Mouse (Mus musculus): ENCODE measurements at regions not wholly inside any gene's neighbourhood (a gene's known extent, or its start where the extent isn't known, plus 50 kb on each side); places are given as distances from the start of the nearest gene placed in this dataset.
A peak's percentile ranks its signal among the peaks of the same experiment; 100 is the strongest.

DNA sequence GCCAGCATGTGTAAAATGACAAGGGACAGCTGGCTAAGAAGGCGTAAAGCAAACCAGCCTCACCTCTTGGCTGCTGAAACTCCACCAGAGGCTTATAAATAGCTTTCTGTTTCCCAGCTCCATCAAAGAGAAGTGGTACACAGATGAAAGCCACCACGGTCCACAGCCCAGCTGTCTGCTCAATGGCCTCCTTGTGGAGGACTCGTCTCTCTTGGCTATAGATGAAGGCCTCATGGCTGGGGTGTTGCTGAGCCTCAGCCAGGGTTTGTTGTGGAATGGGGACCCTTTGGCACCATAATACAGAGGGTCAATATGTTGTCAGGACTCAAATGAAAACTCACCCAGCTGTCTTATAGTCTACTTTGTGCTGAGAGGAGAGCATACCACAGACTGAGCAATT is 385.1 kb downstream of the Sfmbt2 start:
- Histone ChIP-seq H3K27me3 (peaks cover 10% of the 10 kb centered on the region; the same call in 1 of the 2 replicates), H3K4me2 (replicated peaks) (no peak overlapping the region), H3K27ac (no peak overlapping the region), H3K9ac (replicated peaks) (no peak overlapping the region), H3K36me3 (no peaks in the 10 kb centered on the region), H3K4me3 (replicated peaks) (no peak overlapping the region), H3K9me3 (no peaks in the 10 kb centered on the region), H3K4me1 (replicated peaks) (peaks cover 15% of the 10 kb centered on the region)
- WGBS, result 64% methylated on average over 3 of the region's 3 CpGs
- no peak for ATAC-seq

DNA sequence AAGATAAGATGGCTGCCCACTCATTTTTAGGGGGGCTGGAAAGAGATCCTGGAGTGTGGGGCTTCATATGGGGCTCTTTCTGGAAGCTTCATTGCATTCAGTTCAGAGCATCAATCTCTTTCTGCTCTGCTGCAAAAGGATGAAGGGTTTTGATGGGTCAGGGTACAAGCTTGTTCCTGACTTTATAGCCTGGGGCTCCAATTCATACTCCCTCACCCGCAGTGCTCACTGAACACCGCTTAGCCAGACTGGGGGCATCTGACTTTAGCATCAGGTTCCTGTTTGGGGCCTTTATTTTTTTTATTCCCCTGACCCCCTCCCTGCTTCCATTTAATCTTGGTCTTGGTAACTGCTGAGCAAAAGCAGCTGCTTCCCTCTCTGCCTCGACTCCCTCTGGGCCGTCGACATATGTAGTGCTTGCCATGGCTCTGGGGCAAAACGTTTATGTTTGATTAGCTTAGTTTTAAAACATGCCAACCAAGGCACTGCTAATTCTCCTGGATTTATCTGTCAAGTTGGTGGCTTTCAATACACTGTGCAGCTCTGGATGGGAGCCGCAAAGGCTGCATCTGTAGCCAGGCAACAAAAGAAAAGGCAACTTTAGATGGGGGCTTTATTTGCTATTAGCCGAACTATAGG is 387.0 kb downstream of the Sfmbt2 start:
- Histone ChIP-seq H3K4me1 (replicated peaks) (peaks cover 15% of the 10 kb centered on the region), H3K4me3 (replicated peaks) (no peak overlapping the region), H3K4me2 (replicated peaks) (no peak overlapping the region), H3K9me3 (no peaks in the 10 kb centered on the region), H3K36me3 (no peaks in the 10 kb centered on the region), H3K27ac (no peak overlapping the region), H3K9ac (replicated peaks) (no peak overlapping the region), H3K27me3 (peaks cover 10% of the 10 kb centered on the region; the same call in 1 of the 2 replicates)
- ATAC-seq, result peak; percentile 82
- 25% methylated on average over 8 of the region's 8 CpGs for WGBS

DNA sequence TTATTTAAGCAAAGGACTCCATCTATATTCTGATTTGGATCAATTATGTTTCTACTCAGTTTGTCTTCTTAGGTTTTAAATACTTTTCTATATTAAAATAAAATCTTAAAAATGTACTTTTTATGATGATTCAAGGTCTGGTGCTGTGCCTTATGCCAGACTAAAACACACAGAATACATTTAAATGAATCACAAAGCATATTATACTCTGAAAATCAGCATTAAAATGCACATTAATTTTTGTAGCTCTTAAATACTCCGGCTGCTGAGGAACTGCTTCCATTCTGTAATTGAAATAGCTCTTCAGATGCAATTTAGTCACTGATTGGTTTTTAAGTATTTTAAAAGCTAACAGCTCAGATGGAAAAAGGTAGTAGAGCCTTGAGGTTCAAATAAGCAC is 387.6 kb downstream of the Sfmbt2 start:
- no peaks in the 10 kb centered on the region for H3K9me3 ChIP-seq
- H3K9ac ChIP-seq (replicated peaks), result no peak overlapping the region
- H3K27ac ChIP-seq, result no peak overlapping the region
- no peak overlapping the region for H3K4me3 ChIP-seq (replicated peaks)
- peaks cover 15% of the 10 kb centered on the region for H3K4me1 ChIP-seq (replicated peaks)
- 33% methylated on average over 1 of the region's 1 CpGs for WGBS
- no peak overlapping the region for H3K4me2 ChIP-seq (replicated peaks)
- no peaks in the 10 kb centered on the region for H3K36me3 ChIP-seq
- no peak for ATAC-seq
- H3K27me3 ChIP-seq, result peaks cover 10% of the 10 kb centered on the region; the same call in 1 of the 2 replicates

DNA sequence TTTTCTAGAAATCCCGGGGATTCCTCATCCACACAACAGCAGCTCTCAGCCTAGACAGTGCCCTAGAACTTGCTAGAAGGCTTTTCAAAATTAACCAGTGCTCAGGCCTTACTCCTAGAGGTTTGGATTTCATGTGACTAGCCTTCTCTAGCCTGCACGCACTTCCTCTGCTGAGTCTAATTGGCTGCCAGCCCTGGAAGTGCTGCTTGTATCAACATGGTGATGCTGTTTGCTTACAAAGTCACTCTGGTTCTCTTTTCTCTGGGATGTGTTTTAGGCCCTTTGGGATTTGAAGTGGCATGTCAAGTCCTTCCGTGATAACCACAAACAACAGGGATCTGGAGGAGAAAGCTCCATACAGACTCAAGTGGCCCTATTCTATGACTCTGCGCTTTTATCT is 391.9 kb downstream of the Sfmbt2 start:
- Histone ChIP-seq H3K4me2 (replicated peaks) (no peak overlapping the region), H3K36me3 (no peaks in the 10 kb centered on the region), H3K4me1 (replicated peaks) (peaks cover 9% of the 10 kb centered on the region), H3K9me3 (no peaks in the 10 kb centered on the region), H3K4me3 (replicated peaks) (no peak overlapping the region), H3K9ac (replicated peaks) (no peak overlapping the region), H3K27me3 (0 out of 2 replicates have a peak, but pooled peaks cover 4% of the 10 kb centered on the region), H3K27ac (no peak overlapping the region)
- WGBS, result 83% methylated on average over 4 of the region's 4 CpGs
- no peak for ATAC-seq

DNA sequence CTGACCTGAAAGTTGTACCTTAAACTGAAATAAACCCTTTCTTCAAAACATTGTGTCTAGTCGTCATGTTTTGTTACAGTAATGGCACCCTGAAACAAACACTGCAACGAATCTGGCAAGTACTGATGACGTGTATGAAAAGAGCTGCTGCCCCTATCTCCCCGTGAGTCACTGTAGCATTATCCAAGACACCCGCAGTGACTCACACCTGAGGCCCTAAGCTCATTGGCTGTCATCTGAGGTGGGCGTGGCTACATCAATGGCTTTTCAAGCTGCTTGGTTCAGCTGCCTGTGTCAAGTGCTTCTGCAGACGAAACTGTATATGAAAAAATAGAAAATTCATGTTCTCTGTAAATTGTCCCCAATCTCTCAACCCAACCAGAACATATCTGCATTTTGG is 388.8 kb upstream of the Prkcq start:
- Histone ChIP-seq H3K4me1 (replicated peaks) (peaks cover 9% of the 10 kb centered on the region), H3K27ac (no peak overlapping the region), H3K4me2 (replicated peaks) (no peak overlapping the region), H3K4me3 (replicated peaks) (no peak overlapping the region), H3K36me3 (no peaks in the 10 kb centered on the region), H3K9me3 (no peaks in the 10 kb centered on the region), H3K9ac (replicated peaks) (no peak overlapping the region), H3K27me3 (no peaks in the 10 kb centered on the region)
- 64% methylated on average over 7 of the region's 7 CpGs for WGBS
- ATAC-seq, result no peak

DNA sequence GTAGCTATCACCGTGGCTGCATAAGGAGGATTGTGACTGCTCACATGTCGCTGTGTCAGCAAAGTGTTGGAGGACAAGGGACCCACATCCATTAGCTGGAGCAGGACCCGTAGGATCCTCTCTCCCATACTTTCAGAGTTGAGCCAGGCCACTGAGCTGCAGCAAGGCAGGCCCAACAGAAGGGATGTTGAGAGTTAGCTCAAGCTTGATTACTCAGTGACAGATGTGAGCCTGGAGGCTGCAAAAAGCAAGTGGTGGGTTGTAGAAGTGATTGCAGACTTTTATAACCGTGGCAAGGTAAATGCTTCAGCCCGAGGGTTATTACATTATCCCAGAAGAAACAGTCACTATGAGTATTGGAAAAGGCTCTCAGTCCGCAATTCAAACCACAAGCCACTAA is 388.3 kb upstream of the Prkcq start:
- no peak overlapping the region for H3K27ac ChIP-seq
- no peaks in the 10 kb centered on the region for H3K36me3 ChIP-seq
- H3K4me1 ChIP-seq (replicated peaks), result peaks cover 9% of the 10 kb centered on the region
- H3K9me3 ChIP-seq, result no peaks in the 10 kb centered on the region
- no peaks in the 10 kb centered on the region for H3K27me3 ChIP-seq
- peak; percentile 49; the same call in 1 of the 2 replicates for ATAC-seq
- 76% methylated on average over 6 of the region's 6 CpGs for WGBS
- no peak overlapping the region for H3K4me2 ChIP-seq (replicated peaks)
- H3K4me3 ChIP-seq (replicated peaks), result no peak overlapping the region
- no peak overlapping the region for H3K9ac ChIP-seq (replicated peaks)

DNA sequence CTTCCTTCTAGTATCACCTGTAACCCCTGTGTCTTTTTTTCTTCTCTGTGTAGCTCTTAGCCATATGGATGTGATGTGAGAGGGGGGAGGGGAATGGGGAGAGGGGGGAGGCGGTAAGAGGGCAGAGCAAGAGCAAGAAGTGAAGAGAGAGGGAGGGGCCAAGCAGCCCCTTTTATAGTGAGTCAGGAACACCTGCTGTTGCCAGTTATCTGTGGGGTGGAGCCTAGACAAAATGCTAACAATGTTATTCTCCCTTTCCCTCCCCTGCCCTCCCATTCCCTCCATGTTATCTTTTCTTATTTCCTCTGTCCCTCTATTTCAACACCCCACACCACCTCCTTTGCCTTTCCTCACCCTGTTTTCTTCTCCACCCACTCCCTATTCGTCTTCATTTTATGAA is 387.6 kb upstream of the Prkcq start:
- no peak overlapping the region for H3K9ac ChIP-seq (replicated peaks)
- ATAC-seq, result no peak
- no peak overlapping the region for H3K27ac ChIP-seq

DNA sequence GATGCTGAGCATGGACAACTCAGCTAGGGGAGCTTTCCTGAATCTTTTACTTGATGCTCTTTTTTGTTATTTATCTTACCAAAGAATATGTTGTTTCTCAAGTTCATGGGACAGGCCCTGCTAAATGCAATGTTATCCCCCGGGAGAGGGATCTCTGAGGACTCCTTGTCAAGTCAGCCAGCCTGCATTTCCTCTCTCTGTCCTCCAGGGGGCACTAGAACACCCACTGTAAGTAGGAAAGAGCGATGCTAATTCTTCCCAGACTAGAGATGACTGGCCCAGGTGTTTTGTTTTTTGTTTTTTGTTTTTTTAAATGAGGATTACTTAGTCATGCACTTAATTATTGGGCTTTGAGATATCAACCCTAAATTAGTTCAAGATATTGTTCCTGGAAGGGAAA is 386.8 kb upstream of the Prkcq start:
- Histone ChIP-seq H3K4me3 (replicated peaks) (no peak overlapping the region), H3K36me3 (no peaks in the 10 kb centered on the region), H3K27me3 (no peaks in the 10 kb centered on the region), H3K4me1 (replicated peaks) (peaks cover 9% of the 10 kb centered on the region), H3K27ac (no peak overlapping the region), H3K4me2 (replicated peaks) (no peak overlapping the region), H3K9ac (replicated peaks) (no peak overlapping the region), H3K9me3 (no peaks in the 10 kb centered on the region)
- 14% methylated on average over 2 of the region's 2 CpGs for WGBS
- ATAC-seq, result no peak; the same call in 1 of the 2 replicates

More for the DNA sequence above, 387.6 kb upstream of the Prkcq start:
- WGBS, result 44% methylated on average over 2 of the region's 2 CpGs
- Histone ChIP-seq H3K4me3 (replicated peaks) (no peak overlapping the region), H3K27me3 (no peaks in the 10 kb centered on the region), H3K36me3 (no peaks in the 10 kb centered on the region), H3K4me1 (replicated peaks) (peaks cover 9% of the 10 kb centered on the region), H3K4me2 (replicated peaks) (no peak overlapping the region), H3K9me3 (no peaks in the 10 kb centered on the region)

DNA sequence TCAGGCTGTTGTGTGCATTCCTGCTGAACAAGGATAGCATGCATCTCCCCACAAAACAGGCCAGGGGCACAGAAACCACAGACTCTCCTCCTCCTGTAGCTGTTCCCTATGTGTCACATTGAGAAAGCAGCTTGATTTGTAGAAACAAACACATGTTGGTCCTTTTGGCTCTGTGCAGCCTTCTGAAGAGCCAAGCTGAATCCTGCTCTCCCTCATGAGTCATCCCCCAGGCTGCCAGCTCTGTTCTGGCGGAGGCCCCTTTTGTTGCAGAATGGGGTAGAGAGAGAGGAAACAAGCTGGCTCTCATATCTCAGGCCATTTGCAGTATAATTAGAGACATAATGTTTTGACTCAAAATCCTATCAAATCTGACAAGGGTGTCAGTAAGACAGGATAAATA is 383.4 kb upstream of the Prkcq start:
- Histone ChIP-seq H3K9ac (replicated peaks) (no peak overlapping the region), H3K27me3 (no peaks in the 10 kb centered on the region), H3K4me2 (replicated peaks) (no peak overlapping the region), H3K4me3 (replicated peaks) (no peak overlapping the region), H3K36me3 (no peaks in the 10 kb centered on the region), H3K4me1 (replicated peaks) (peaks cover 9% of the 10 kb centered on the region), H3K27ac (no peak overlapping the region), H3K9me3 (no peaks in the 10 kb centered on the region)
- 12% methylated on average over 1 of the region's 1 CpGs for WGBS
- ATAC-seq, result 0 out of 2 replicates have a peak, but pooled peaks have one; percentile 30

DNA sequence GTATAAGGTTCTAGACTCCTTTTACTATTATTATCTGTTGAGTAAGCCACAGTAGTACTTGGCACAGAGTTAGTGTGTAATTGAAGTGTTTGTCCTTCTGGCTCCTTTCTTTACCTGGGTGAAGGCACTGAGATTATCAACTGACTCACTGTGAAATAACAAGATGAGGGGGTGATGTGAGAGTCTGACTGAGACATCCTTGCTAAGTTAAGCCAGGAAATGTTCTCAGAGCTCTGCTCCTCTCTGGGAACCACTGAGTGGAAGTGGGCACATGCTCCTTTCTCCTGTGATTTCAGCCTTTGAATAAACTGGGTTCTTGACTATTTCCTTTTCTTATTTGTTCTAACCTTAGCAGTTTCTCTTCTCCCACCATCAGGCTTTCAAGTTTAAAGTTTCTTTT is 380.7 kb upstream of the Prkcq start:
- Histone ChIP-seq H3K27ac (no peak overlapping the region), H3K27me3 (no peaks in the 10 kb centered on the region), H3K36me3 (no peaks in the 10 kb centered on the region), H3K4me3 (replicated peaks) (no peak overlapping the region), H3K9ac (replicated peaks) (no peak overlapping the region), H3K4me1 (replicated peaks) (no peaks in the 10 kb centered on the region), H3K4me2 (replicated peaks) (no peak overlapping the region), H3K9me3 (no peaks in the 10 kb centered on the region)
- no peak for ATAC-seq

DNA sequence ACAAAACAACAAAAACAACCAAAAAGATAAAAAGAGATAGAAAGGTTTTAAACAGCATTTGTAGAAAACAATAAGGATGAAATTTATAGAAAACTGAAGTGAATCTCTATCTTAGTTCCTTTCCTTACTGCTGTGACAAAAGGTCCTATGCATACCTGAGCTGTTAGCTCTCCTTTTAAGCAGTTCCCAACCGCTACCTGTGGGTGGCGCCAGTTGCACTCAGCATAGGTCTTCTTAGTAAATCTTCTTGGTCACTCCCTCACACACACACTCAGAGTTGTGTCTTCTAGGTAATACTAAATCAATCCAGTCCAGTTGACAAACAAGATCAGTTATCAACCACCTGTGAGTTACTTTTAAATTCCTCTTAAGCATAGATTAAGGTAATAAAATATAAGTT is 355.5 kb upstream of the Prkcq start:
- WGBS, result 28% methylated on average over 2 of the region's 2 CpGs
- H3K27ac ChIP-seq, result no peak overlapping the region
- no peak overlapping the region for H3K9ac ChIP-seq (replicated peaks)
- no peak overlapping the region for H3K4me3 ChIP-seq (replicated peaks)
- no peak for ATAC-seq
- no peaks in the 10 kb centered on the region for H3K27me3 ChIP-seq
- no peaks in the 10 kb centered on the region for H3K4me1 ChIP-seq (replicated peaks)
- no peaks in the 10 kb centered on the region for H3K9me3 ChIP-seq
- no peaks in the 10 kb centered on the region for H3K36me3 ChIP-seq
- H3K4me2 ChIP-seq (replicated peaks), result no peak overlapping the region

DNA sequence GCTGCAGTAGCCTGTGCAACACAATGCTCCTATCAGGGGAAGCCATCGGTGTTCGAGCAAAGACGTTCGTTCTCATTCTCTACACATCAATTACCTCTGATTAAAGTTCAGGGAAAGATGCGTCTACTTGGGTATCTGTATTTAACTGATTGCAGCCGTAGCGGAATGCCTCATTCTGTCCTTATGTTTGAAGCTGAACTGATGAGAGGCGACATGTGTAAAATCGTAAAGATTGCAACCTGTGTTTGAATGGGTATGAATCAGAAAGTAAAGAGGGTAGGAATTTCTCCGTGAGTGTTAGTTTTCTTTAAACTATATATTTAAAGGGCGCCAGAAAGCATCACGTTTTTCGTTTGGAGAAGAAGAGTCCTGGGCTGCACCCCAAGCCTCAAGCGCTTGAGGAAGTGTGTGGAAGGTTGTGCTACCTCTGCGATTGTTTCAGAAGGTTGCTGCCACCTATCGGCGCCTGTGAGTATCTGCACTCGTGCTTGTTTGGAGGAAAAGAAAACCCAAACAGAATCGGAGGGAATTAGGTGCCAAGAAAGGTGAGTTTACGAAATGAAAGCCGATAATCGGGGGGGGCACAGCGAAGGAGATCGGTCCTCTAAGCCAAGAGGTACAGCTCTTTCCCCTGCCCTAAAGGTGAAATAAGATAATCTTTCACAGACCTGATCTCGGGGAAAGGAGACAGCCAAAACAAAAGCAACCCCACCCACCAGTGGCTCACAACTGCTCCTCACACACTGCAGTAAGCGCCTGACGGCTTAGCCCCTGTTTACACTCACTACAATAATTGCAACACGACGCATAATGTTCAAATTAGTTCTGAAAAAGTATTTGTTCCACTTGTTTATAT is 346.4 kb upstream of the Prkcq start:
- Histone ChIP-seq H3K4me1 (replicated peaks) (no peaks in the 10 kb centered on the region), H3K9me3 (no peaks in the 10 kb centered on the region), H3K36me3 (no peaks in the 10 kb centered on the region), H3K4me2 (replicated peaks) (peak overlapping the region; percentile 50), H3K4me3 (replicated peaks) (peak overlapping the region; percentile 37), H3K27ac (no peak overlapping the region), H3K9ac (replicated peaks) (peak overlapping the region; percentile 28), H3K27me3 (peaks cover 15% of the 10 kb centered on the region; the same call in 1 of the 2 replicates)
- peak; percentile 90 for ATAC-seq
- 28% methylated on average over 29 of the region's 29 CpGs for WGBS

Data from midbrain, embryonic 13.5 days (tissue).